Mouse (Mus musculus) layer of hippocampus, adult 9-11 months (tissue): ENCODE results near the gene Slitrk1.

Source experiments
- DNase-seq: peaks from one replicate; pipeline ENCODE4 v3.0.0; 2022

Slitrk1 gene

GRCm38 (mm10) chr14:108913714-108914263 is at the start of gene Slitrk1:
Gene Slitrk1, minus strand, starts transcription at chr14:108914158.
- DNase-seq: peak; percentile 77

- DNase-seq: no peak
Measured at GRCm38 (mm10) chr14:108935777-108936176, 21.8 kb upstream of the Slitrk1 start.

- no peak for DNase-seq
Measured at GRCm38 (mm10) chr14:108914336-108914735, 378 bp upstream of the Slitrk1 start.

DNA sequence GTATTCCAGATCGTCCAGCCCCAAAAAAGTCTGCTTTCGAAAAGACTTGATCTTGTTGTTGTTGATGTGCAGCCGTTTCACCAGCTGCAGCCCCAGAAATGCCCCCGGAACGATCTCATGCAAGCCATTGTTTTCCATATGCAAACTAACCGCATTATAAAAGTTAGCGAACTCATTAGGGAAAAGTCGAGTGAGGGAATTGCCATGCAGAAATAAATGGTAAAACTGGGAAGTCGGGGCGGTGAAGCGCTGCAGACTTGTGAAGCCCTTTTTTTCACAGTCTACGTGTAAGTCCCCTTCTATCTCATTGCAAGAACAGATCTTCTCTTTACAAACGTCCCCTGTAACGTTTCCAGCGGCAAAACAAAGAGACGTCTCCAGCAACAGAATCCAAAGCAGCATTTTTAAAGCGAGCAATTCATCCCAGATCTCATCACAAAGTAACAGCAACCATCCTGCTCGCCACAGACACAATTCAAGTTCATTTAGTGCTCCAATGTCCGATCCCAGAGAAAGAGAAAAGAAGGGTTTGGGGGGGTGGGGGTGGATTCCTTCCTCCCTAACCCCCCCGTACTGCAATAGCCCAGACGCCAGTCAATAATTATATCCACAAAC is 975 bp downstream of the Slitrk1 start:
- peak; percentile 4 for DNase-seq

GRCm38 (mm10) chr14:108912021-108912875 is 1.7 kb downstream of the Slitrk1 start:
- DNase-seq: peak; percentile 33

DNA sequence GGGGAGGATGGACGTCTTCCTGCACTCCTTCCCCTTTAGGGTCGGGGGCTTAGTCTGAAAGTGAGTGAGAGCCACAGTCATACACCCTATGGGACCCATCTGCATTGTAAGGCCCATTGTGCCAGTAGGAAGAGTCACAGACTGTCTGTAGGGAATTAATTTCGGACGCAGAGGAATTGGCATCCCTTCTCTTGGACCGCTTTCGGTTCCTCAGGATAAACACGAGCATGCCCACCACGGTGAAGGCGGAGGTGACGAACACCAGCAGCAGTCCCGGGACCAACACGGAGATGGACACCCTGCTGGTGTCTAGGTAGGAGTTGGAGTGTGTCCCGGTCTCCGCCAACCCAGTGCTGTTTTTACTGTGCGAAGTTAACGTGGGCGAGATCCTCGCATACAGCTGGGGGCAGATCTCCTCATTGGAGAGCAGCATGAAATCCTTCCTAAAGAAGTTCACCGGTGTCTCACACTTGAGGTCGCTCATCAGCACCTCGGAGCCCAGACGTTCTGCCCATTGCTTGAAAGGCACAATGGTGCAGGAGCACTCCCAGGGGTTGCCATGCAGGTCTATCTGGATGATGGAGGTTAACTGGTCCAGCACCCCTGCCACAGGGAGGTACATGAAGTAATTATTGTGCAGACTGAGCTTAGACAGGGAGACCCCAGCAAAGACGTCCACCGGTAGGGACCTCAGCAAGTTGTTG is 2.7 kb downstream of the Slitrk1 start:
- DNase-seq: peak; percentile 58

DNA sequence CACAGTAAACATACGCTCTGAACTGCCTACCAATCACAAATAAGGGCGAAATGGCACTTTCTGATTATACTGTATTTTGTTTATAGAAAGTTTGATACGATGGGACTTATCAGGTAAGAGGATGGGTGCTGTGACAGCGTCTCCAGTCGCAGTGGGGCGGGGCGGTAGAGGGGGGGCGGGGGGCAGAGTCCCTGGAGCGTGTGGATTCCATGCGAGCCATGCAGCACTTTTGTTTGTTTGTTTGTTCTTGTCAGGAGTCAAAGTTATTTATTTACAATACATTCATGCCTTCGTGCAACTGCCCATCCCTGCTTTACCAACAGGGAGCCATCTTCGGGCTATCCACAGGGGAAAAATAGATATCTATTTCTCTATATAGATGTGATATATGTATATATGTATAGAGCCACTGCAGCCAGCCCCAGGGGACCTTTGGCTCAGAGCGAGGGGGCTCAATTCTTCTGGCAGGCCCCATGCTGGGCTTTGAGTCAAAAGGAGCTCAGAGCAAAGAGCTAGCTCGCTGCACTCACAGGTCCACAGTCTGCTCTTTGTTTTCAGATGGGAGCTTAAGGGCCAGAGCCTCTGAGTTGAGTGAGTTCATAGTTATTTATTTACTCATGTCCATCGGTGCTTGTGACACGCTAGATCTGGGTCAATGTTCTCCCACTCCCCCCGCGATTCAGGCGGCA is 3.4 kb downstream of the Slitrk1 start:
- peak; percentile 2 for DNase-seq

DNA sequence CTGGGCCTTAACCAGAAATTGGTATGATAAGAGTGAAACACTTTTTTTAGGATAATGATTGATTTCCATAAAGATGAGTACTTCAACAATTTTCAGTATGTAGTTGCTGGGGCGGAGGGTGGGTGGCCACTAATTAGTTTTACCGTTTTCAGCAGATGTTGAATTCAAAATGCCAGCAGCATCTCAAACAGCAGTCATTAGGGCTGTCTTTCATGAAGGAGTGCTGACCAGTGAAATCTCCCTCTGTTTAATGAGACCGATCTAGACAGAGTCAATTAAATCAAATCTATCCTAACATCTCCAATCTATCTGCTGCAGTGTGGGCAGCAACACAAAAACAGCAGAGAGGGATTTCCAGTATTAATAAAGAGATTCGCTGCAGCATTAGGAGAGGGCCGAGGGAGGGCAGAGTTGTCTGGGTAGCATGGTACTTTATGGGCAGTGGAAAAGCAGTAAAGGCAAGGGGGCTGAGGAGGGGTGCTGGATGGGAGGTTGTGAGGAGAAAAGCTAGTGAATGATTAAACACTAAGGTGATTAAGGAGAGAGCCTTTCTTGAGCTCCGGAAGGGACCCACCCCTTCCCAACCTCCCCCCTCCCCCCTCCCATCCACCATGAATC is 4.5 kb downstream of the Slitrk1 start:
- DNase-seq: peak; percentile 5

DNA sequence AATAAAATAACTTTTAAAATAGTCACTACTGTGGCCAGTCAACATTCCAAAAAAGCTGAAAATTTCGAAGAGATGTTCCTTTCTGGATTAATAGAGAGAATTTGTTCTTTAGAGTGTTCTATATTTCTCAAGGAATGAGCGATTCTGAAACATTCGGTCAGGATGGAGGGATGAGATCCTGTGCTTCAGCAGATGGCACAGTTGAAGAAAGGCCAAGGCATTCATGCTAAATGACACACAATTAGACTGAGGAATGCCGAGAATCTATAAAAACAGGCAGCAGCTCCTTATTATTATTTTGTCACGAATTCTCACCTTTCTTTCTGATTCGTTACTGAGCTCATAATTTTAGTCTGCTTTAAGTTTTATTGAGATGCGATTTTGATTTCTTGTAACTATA is 15.4 kb downstream of the Slitrk1 start:
- DNase-seq: no peak

DNA sequence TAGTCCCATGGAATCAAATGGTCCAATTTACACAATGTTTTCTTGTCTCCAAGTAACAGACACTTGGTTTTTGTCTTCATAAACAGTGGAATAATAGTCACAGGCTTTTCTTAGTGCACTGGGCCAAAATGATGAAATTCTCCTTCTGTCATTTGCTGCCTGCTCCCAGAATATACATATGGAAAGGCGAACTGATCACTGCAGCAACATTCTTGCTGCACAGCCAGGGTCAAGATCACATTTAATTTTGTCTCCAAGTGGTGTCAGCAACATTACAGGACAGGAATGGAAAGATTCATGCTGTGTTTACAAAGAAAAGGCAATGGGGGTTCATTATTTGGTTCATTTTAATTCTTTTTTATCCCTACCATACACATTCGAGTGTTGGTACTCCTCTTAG is 18.5 kb downstream of the Slitrk1 start:
- no peak for DNase-seq

- DNase-seq: no peak
Measured at GRCm38 (mm10) chr14:108867816-108868215, 46.1 kb downstream of the Slitrk1 start.

GRCm38 (mm10) chr14:108864631-108865030 is 49.3 kb downstream of the Slitrk1 start:
- DNase-seq: no peak

DNA sequence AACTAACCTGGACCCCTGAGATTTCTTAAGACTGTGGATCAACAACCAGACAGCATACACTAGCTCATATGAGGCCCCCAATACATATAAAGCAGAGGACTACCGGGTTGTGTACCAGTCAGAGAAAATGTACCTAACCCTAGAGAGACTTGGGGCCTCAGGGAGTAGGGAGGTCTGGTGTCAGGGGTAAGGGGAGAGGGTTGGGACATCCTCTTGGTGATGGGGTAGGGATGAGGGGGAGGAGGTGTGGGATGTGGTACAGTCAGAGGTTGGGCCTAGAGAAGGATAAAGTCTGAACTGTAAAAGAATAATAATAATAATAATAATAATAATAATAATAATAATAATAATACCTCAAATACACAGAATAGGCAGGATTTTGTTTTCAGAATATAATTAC is 54.6 kb downstream of the Slitrk1 start:
- DNase-seq: no peak
